Mouse (Mus musculus) c-Kit-positive CD71-positive TER-119-negative erythroid progenitor cells, embryonic 14.5 days (primary cell): ENCODE data around the gene Unc5a.

ENCODE experiments used
- DNase-seq: peaks from one replicate; pipeline ENCODE4 v3.0.0-alpha.2; 2013; ENCODE audit warnings: low read depth

Gene Unc5a

DNA sequence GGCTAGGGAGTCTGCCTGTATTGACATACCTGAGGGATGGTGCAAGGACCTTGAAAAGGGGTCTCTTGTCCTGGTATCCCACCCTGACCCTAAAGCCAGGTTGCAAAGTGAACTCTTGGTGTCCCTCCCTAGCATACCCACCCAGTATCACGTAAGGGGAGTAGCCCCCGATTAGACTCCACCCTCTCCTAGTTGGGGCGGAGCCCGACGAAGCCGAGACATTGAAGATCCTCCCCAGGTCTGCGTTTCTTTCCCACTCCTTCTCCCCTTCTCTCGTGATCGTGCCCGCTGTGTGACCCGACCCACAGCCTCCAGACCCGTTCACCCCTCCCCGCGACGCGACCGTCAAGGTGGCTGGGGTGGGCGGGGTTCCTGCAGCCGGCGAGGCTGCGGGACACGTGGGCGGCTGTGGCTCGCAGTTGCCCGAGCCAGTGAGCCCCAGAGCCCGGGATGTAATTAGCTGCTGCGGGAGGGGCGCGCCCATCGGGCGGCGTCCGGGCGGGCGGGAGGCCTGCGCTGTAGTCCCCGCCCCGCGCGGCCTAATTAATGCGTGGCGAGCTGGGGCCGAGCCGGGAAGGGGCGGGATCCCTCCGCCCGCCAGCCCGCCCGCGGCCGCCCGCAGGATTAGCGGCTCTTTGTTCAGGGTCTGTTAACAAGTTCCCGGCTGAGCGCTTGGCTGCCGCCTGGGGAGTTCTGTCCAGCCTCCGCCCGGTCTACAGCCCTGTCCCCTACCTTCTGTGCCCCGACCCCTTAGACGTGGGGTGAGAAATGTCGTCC is 6.7 kb downstream of the Unc5a start:
- DNase-seq, result no peak

DNA sequence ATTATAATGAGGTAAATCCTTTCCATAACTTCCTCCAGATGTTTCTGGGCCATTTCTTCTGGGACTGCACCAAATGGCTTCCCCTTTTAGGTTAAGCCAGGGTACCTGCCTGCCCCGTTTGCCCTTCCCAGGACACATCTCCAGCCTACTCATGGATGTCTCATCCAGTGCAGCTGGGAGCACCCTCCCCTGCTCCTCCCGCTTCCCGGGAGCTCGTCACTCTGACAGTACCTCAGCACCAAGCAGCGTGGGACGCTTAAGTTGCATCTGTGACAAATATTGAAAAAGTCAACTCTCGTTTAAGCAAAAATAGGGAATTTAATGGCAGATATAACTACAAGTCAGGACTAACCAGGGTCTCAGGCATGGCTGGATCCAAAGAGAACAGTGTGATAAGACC is 8.1 kb downstream of the Unc5a start:
- DNase-seq, result no peak

DNA sequence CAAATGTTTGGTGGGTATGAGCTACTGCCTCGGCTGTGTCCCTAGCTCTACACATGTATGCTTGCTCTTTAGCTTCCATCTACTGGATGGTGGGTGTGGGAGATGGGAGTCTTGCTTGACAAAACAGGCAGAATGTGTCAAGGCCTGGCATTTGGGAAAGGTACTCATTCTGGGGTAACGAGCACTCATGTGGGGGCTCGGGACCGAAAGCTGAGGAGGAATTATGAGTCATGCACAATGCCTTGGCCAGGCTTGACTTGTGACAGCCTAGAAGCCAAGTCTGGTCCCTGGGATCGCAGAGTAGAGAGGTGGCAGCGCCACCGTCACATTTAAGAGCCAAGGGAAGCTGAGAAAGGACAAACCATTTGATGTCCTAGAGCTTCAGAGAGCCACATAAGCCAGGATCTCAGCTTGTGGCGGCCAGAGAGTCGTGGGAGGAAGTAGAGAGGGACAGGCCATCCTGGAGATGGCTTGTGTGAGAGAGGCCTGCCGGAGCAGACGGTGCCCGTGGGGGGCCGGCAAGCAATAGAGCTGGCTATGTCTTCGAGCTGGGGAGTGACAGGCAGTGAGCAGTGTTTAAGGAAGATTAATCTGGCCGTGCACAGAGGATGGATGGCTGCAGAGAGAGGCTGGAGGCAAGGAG is 10.0 kb downstream of the Unc5a start:
- DNase-seq, result no peak

DNA sequence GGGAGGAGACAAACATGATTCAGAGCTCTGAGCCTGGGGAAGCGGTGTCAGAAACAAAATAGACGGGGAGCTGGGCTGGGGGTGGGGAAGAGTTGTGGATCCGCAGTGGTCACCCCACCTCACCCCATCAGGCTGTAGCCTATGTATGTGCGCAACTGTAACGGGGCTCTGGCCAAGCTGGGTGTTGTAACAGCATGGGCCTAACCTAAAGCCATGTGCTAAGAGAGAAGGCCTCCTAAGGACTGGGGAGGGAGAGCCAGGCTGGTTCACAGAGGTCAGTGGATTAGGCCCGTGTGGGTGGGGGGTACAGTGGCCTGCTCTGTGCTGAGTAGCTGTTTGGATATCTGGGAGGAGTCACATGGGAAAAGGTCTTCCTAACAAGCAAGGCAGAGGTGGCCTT is 10.6 kb downstream of the Unc5a start:
- DNase-seq, result no peak

DNA sequence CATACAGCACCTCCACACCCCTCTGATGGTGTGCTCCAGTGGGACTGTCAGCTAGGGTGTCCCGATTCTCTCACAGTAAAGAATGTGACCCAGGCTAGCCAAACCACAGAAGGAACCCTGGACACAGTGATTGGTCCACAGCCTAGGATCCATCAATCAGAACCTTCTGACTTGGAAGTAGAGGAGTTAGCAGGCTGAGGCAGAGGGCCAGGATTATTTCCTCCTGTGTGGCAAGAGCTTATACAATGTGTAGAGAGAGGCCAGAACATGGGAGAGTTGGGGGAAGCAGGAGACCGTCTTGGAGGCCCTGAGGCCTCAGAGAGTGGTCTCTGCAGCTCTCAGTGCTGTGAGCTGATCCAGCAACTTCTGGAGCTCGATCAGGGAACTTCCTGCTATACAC is 11.3 kb downstream of the Unc5a start:
- no peak for DNase-seq

DNA sequence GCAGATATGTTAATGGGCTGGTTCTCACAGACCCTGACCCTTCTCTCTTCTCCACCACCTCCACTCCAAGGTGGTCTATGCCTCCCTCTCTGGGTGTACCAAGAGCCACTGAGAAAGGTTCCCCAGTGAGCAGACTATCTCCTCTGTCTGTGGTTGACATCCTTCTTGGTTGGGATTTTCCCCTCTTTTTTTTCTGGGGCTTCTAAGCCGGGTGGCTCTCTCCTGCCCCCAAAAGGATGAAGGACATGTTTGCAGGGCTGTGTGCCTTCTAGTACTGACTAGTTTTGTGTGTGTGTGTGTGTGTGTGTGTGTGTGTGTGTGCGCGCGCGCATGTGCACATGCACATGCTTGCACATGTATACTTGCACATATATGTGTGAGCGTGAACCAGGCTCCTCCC is 16.0 kb downstream of the Unc5a start:
- no peak for DNase-seq

DNA sequence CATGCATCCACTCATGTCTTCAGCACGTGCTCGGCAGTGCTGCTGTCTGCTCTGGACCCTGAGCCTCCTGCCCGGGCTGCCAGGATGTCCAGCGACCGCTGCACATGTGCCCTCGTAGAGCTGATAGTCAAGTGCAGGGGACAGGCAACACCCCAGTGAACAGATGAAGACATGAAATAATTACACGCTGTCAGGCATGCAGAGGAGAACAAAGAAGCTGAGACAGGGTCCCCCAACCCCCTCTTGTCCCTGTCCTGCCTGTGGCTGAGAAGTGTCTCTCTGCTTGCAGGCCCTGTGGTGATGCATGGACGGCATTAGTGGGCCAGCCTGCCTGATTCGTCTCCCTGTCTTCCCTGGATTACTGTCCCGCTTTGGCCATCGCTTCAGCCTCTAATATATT is 18.3 kb downstream of the Unc5a start:
- no peak for DNase-seq

DNA sequence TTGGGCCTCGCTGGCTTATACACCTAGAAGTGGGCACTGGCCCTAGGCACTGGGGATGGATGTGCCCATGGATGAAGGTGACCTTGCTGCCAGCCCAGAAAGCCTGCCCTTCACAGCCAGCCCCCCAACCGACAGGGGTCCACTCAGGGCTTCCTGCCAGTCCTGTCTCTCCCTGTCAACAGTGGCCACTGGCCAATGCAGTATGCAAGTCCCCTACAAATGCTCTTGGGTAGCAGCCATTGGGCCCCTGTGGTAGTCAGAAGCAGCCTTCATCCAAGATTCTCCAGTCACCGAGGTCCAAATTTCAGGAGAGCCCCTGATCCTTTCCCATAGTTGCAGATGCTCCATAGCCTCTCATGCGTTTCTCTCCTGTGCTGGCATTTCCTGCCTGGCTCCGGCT is 19.4 kb downstream of the Unc5a start:
- DNase-seq, result no peak

DNA sequence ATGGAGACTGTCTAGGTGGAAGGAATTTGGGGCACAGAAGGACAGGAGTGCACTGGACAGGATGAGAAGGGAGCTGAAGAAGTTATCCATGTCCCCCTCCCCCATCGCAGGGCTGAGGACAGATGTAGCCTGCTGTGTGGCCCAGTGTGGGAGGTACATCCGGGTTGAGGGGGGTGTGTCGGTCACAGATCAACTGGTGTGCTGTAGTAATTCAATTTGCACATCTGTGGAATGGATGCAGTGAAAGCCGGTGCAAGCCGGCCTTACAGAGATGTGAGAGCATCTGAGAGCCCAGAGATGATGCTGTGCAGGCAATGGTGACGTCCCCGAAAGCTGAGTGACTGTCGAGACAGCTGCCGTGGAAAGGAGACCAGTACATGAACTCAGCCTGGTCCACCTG is 20.3 kb downstream of the Unc5a start:
- no peak for DNase-seq

DNA sequence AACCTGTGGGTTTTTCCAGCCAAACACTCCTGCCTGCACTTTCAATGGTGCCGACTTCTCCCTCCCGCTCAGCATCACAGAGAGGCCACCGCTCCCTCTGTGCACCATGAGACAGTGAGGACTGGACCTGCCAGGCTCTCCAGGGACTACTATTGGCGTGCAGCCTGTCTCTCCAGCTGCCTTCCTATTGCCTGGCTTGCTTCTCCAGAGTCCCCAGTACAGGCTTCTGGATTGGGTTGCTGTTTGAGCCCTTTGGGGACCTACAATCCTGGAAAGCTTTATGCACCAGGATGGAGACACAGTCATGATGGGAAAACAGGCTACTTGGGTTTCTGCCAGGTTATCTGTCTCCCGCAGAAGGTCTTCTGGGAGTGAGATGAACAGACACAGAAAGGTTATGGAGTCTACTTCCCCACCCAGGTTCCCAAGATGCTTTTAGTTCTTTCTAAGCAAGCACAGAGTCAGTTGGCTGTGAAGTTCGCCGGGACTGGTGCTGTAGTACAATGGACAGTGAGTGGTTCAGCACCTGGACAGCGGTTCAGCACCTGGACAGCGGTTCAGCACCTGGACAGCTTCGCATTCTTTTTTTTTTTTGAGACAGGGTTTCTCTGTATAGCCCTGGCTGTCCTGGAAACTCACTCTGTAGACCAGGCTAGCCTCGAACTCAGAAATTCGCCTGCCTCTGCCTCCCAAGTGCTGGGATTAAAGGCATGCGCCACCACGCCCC is 21.5 kb downstream of the Unc5a start:
- DNase-seq, result peak; percentile 25

DNA sequence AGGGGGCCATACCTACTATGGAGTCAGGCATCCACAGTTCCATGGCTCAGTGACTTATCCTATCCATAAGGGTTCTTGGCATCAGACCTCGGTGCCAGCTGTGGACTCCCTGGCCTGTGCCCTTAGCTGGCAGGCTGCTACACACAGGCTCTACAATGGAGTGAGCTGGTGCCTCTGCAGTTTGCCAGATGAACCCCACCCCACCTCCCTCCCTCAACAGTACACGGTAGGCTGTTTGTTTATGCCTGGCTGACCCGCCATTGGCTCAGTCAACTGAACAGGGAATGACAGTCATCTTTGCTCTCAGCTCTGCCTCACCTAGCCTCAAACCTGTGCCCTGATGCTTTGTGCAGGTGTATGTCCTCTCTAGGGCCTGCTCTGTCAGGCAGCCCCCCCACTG is 26.3 kb downstream of the Unc5a start:
- DNase-seq, result no peak

DNA sequence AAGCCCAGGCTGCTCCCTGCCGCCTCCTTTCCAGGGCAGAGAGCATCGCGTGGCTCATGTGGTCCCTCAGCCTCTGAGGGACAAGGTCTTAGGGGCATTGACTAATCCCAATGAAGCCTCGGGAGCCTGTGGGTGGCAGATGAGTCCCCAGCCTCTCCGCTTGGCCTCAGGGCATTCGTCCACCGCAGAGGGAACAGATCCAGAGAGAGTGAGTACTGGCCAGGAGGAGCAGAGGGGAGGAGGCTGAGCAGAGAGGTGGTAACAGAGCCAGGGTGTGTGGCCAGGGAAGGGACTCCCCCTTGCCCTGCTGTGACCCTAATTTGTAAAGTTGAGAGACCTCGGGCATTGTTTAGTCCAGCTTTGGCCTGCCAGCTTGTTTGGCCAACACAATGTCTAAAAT is 29.6 kb downstream of the Unc5a start:
- no peak for DNase-seq

DNA sequence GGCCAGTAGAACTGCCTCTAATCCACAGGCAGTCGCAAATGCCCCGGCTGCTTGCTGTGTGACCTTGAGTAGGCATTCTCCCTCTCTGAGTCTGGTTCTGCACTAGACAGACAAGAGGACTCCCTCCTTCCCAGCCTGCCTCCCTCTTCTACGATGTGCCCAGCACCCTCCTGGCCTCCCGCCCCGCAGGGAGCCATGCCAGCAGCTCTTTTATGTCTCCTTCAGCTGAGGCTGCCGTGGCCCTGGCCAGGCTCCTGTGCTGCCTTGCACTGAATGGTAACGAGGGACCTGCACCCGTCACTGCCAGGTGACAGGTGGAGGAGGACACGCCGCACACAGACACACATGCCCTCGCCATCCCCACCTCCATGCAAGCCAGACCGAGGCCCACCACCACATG is 31.7 kb downstream of the Unc5a start:
- DNase-seq, result no peak

DNA sequence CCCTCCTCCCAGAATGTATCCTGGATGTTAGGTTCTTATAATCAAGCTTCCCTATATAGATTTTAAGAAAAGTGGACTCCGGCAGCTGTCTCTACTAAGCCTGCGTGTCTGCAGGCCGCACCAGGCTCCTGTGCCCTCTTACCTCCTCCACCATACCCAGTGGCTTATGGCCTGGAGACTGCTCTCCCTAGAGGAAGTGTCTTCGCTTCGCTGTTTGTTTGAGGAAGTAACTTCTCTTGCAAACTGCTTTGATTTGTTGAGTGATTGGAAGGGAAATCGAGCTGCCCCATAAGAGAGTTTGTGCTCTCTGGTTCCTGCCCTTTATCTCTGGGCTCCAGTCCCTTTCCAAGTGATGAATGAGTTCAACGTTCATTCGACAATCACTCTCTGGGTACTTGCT is 33.8 kb downstream of the Unc5a start:
- no peak for DNase-seq

DNA sequence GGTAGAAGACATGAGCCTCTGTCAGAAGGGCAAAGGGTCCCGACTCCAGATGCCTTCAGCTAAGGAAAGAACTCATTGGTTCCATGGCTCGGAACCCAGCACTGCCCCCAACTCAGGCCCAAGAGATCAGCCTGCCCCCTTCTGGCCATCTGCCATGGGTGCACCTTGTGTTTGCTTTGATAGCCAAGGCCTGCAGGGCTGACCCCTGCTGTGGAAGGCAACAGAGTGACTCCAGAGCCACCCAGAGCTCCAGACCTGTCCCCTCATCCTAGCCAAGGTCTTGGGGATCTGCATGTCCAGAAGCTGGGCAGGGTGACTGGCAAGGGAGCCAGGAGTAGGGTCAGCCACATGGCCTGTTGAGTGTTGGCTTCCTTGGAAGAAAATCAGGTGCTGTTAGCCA is 34.4 kb downstream of the Unc5a start:
- no peak for DNase-seq

DNA sequence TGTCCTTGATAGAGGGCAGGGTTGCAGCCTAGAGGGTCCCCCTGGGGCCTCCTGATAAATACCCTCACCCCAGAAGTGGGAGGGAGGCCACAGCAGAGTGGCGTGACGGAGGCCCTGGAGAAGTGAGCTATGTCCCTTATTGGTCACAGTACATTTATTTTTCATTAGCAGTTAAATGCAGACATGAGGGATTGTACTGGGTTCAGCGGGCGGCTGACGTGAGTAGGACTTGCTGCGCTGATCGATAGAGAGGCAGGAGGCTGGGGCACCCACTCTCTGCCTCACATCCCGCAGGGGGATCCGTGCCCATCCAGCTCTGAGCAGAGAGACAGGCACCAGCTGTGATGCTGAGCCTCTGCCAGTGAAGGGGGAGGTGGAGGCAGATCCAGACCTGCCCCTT is 38.2 kb downstream of the Unc5a start:
- no peak for DNase-seq

DNA sequence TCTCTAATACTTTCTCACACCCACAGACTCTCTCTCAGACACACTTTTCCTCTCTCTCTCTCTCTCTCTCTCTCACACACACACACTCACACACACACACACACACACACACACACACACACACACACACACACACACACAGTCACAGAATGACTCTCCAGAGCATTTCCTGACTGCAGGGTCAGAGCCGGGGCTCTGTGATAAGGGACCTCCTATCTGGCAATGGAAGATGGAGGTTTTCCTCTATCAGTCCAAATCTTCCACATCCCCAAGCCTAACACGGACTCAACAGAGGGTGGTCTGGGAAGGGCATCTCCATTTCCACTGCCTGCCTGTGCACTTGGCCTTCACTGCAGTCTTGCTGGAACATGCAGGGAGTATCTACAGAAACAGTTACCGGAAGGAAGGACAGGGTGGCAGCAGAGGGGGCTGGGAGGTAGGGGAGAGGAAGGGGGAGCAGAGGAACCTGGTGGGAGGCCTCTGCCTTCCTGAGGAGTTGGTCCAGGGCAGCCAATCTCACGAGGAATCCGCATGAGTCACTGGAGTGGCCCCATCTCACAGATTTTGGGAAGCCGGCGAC is 39.1 kb downstream of the Unc5a start:
- no peak for DNase-seq

DNA sequence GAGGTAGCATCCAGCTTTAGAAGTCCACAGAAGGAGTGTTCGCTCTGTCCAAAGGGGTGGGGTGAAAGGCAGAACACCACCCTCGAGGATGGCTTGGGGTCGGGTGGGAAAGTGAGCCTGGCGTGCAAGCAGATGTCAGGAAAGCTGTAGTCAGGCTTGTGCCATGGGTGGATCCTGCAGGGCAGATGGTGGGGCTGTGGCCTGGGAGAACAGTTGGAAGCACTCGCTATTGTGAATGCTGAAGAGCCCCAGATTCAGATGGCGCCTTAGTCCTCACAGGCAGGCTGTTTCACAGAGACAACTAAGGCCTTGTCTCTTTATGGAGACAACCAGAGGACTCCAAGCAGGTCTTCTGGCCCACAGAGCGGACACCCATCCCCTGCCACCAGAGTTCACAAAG is 43.0 kb downstream of the Unc5a start:
- DNase-seq, result no peak

DNA sequence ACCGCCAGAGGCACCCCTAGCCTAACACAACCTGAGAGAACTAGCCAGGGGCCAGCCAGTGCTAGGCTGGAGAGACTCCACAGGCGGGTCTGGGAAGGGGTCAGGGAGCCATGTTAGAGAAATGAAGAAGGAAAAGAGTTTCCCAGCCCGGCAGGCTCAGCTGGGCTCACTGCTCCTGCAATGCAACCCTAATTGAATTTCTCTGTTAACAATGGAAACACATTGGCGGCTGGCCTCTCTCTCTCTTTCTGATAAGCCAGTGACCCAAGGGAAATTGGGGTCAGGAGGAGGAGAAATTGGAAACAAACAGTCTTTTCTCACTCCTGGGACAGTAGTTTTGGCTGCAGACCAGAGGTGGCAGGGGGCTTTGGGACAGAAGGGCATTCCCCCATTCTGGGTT is 45.4 kb downstream of the Unc5a start:
- DNase-seq, result no peak

DNA sequence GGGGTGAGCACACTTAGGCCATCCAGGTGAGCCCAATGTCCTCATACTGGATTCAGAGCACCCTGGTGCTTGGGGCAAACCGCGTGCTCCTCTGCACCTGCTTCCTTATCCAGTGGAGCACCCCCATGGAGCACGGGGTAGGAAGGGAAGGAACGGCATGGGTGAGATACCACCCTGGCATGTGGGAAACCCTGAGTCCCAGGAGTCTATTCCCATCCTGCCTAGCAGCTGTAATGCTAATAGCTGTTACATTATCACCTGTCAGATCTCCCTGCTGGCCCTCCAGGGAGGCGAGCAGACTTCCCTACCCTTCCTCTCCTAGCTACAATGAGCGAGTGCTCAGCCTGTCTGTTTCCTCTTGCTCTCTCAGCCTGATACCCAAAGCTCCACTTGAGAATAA is 46.0 kb downstream of the Unc5a start:
- no peak for DNase-seq

DNA sequence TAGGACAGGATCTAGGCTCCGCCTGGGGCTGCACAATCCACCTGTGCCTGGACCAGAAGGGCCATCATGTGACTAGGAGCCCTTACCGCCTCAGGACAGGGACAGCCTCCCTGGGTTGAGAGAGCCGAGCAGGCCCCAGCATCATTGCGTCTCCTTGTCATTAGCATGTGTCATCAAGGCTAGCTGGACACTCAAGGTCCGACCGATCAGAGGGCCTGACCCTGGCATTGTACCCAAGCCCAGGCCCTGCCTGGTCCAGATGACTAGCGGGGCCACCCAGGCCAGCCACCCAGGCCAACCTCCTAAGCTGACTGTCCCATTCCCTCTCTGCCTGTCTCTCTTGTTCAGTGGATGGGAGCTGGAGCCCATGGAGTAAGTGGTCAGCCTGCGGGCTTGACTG is 48.4 kb downstream of the Unc5a start:
- no peak for DNase-seq

DNA sequence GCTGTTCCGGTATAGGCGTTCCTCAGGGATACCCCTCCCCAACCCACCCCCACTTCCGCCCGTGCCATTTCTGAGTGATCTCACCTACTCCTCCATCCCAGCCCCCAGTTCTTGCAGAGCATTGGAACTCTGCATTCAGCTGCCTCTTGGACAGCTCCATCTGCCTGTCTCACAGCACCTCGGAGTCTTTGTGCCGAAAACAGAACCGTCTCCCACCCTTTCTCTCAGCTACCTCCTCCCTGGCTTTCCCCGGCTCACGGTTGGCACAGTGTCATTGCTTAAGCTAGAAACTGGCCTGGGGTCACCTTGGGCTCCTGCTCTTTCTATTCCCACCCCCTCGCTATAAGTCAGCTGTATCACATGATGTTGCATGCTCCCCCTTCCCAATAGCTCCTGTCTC is 51.2 kb downstream of the Unc5a start:
- no peak for DNase-seq

DNA sequence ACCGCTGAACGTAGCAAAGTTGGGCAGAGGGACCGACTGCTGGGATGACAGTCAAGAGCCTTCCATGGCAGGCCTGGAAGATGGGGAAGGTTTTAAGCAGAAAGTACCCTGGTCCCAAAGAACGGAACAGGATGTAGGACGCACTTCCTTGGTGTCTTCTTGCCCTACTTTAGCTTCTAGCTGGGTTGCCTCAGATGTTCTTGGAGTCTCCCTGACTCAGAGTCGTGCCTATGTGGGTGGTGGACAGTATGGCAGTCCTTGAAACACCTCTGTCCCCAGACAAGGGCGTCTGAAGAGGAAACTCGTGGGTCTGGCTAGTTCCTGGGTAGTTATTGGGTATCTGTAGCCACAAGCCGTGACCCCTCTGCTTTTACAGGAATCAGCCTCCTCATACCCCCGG is 52.9 kb downstream of the Unc5a start:
- no peak for DNase-seq
